Mouse (Mus musculus) stomach, embryonic 14.5 days (tissue): ENCODE data around the gene Gm5141. TPM values are rescaled to one million over a fixed set of nuclear protein-coding genes. Genes with fewer than 3 reads are reported as not detected.
A peak's percentile ranks its signal among the peaks of the same experiment; 100 is the strongest.
"Not testable (repeated sequence)": the region's sequence is repeated elsewhere in the genome, so short reads cannot be mapped to it uniquely, and the experiment has no call there.

Source experiments
- ATAC-seq: fragments of 200-750 bp; cut with Nextera tagmentation; 2 replicates; pipeline ENCODE4 v1.8.0; 2017; ENCODE audit warnings: low read depth, moderate TSS enrichment; ENCODE audit not compliant: insufficient number of reproducible peaks, insufficient read depth, low FRiP score
- H3K27ac ChIP-seq: fragments of 300-500 bp; sonication (generic); 2 replicates; pipeline ENCODE4 v1.5.1; 2014; ENCODE audit warnings: mild to moderate bottlenecking, low read length, moderate library complexity, mixed read lengths
- H3K27me3 ChIP-seq: fragments of 300-500 bp; sonication (generic); 2 replicates; pipeline ENCODE4 v1.6.1; 2014; ENCODE audit warnings: low read length, control low read depth, mixed read lengths; ENCODE audit not compliant: control insufficient read depth, insufficient read depth
- H3K36me3 ChIP-seq: fragments of 300-500 bp; sonication (generic); 2 replicates; pipeline ENCODE4 v1.6.1; 2014; ENCODE audit warnings: mild to moderate bottlenecking, control low read depth, low read length, moderate library complexity, mixed read lengths; ENCODE audit not compliant: control insufficient read depth, insufficient read depth
- H3K4me1 ChIP-seq: fragments of 300-500 bp; sonication (generic); 2 replicates; pipeline ENCODE4 v1.6.1; 2014; ENCODE audit warnings: low read length, control low read depth, mixed read lengths; ENCODE audit not compliant: control insufficient read depth, insufficient read depth
- H3K4me2 ChIP-seq: fragments of 300-500 bp; sonication (generic); replicated peaks from 2 replicates; pipeline ENCODE4 v1.6.1; 2014; ENCODE audit warnings: low read depth, low read length, control low read depth
- H3K4me3 ChIP-seq: fragments of 300-500 bp; sonication (generic); 2 replicates; pipeline ENCODE4 v1.5.1; 2014; ENCODE audit warnings: low read depth, low read length, control low read depth
- H3K9ac ChIP-seq: fragments of 300-500 bp; sonication (generic); replicated peaks from 2 replicates; pipeline ENCODE4 v1.6.1; 2014; ENCODE audit warnings: low read depth, mild to moderate bottlenecking, control low read depth, low read length, moderate library complexity, mixed read lengths
- H3K9me3 ChIP-seq: fragments of 300-500 bp; sonication (generic); 2 replicates; pipeline ENCODE4 v1.6.1; 2016; ENCODE audit warnings: low read depth, low read length, control low read depth; ENCODE audit not compliant: control insufficient read depth
- WGBS: fragments of 180-500 bp; shearing (Covaris S2); extraction: QIAGEN DNeasy Blood & Tissue Kit; methylation state at CpG from one replicate; pipeline ENCODE4 v1.1.7; 2014; 5-methylcytosine and 5-hydroxymethylcytosine counted together
- microRNA counts: library from miRNA; unstranded; fragments of <30 nt; microRNA quantifications from one replicate; lab custom pipeline; 2016
- microRNA-seq: library from miRNA; unstranded; fragments of <30 nt; microRNA quantifications from one replicate; pipeline ENCODE4, GENCODE M21; 2016
- polyA plus RNA-seq: library from polyadenylated mRNA; unstranded; fragments of >200 nt; fragmentation: Nextera tagmentation; extraction: Ambion mirVana; gene quantifications from 2 replicates; pipeline ENCODE4 v1.2.1, GENCODE M21; 2014

Gene Gm5141
- polyA plus RNA-seq, 1 experiment from 2014 or later, result 13.3 TPM

DNA sequence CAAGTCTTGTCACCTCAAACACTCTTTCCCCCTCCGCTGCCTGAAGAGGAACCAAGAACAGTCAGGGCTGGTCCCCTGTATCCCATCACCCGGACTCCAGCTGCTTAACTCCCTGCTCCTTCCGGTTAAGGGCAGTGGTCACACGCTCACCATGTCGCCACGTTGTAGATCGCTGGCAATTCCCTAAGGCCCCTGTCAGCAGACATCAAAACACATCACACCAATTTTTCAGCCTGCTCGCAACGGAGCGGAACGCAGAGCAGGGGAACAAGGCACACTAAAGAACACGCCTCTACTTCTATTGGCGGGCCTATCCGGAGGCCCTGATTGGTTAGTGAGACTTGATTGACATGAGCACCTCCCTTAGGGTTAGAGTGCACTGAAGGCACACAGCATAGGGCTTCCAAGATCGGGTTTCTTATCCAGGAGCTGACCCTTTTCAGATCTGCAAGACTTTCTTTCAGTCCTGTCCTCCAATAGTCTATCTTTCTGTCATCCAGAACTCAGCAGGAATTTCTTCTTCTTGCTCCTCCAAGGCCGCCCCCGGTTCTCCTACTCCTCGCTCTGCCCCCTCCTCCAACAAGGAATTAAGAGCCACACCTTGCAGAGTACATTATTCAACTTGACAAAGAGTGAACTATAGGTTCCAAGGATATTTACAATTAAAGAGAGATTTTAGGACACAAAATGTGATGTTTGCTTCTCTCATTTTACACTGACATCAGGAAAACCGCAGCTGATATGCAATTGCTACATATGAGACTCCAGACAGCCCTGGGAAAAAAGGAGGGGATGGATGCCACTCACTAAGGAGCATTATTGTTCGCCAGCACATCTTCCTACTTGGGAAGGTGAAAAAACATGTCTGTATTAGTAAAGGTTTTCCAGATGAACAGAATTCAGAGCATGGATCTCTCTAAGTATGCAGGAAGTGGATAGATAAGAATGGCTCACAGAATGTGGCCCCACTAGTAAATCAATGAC is 24.9 kb downstream of the Gm5141 start, which contains the start of gene Platr25:
TSS of gene Platr25 (minus strand) at position 278 of the 984 bp plus-strand sequence.
- not testable (repeated sequence) for H3K9ac ChIP-seq, H3K27ac ChIP-seq, H3K9me3 ChIP-seq, H3K36me3 ChIP-seq, H3K4me1 ChIP-seq, H3K27me3 ChIP-seq
- H3K4me3 ChIP-seq, result peak within 1 kb of the TSS; percentile 45
- ATAC-seq, result peak; percentile 94; the same call in 1 of the 2 replicates
- 7% methylated on average over 20 of the region's 20 CpGs for WGBS
- peak within 1 kb of the TSS; percentile 38 for H3K4me2 ChIP-seq

DNA sequence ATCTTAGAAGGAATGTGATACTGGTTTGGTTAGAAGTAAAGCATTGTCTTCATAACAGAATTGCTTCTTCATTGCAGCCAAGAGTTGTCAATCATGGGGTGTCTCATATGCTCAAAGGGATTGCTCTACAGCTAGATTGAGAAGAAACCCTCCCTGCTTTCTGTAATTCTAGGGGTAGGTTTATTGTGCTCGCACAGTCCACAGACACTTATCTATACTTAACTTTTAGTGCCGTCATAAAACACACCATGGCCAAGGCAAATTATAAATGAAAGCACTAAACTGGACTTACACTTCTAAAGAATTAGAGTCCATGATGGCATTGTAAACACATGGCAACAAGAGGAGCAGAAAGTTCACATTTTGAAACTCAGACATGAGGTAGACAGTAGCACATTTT is 52.3 kb downstream of the Gm5141 start:
- Histone ChIP-seq H3K27ac (no peak overlapping the region), H3K27me3 (no peaks in the 10 kb centered on the region), H3K9me3 (no peaks in the 10 kb centered on the region), H3K4me3 (no peak overlapping the region), H3K4me2 (no peak overlapping the region), H3K36me3 (no peaks in the 10 kb centered on the region), H3K4me1 (no peaks in the 10 kb centered on the region), H3K9ac (no peak overlapping the region)
- WGBS, result 91% methylated on average over 2 of the region's 2 CpGs
- no peak for ATAC-seq

MicroRNAs within 50 kb of the gene (microRNA counts, 519-probe panel; counts per million panel counts)
- not detected for microRNA mmu-miR-713 (lab: Ali Mortazavi, UCI)

Small RNA genes lying within 50 kb of the gene (microRNA-seq; reads per million reads assigned to microRNA genes)
- gene Gm24588 (not detected), gene Mir713 (not detected)

Other genes starting within 250 kb of the Gm5141 start
- 1.5 TPM in 1 of 2 replicates, not detected in the other for gene Zfp935, start 227.3 kb downstream of the Gm5141 start, polyA plus RNA-seq
- gene Zfp934, start 214.6 kb downstream of the Gm5141 start, polyA plus RNA-seq, result 20.3 and 25.0 TPM in 2 replicates
- 12.8 and 15.1 TPM in 2 replicates for gene 6720489N17Rik, start 161.6 kb downstream of the Gm5141 start, polyA plus RNA-seq
- 33.9 and 34.3 TPM in 2 replicates for gene Platr25, start 25.1 kb downstream of the Gm5141 start, polyA plus RNA-seq
- 35.2 and 35.3 TPM in 2 replicates for gene Fbp2, start 72.6 kb upstream of the Gm5141 start, polyA plus RNA-seq
- gene Fbp1, start 102.5 kb upstream of the Gm5141 start, polyA plus RNA-seq, result 0.55 and 1.2 TPM in 2 replicates
- 140 TPM in 2 replicates for gene 2010111I01Rik, start 179.1 kb upstream of the Gm5141 start, polyA plus RNA-seq